In the genomic region with DNA sequence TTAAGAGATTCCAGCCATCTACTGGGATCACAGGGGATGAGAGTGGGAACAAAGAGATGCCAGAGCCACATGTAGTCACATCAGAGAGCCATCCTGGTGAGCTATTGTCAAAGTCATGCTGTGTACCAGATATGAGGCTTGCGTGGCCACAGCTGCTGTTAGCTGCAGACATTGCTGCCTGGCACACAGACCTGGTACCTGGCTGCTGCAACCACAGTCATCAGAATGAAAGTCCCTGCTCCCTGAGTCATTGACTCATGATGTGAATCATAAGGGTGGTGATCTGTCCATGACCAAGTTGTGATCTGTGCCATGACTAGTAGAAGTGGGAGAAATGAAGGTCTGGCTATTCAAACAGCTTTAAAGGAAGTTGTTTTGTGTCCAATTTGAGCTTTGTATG, we compare ENCODE assay signal across 14 mouse cellular contexts.
"Had no signal": no experiment of that assay in that cellular context is flagged by ENCODE, and none has a peak within 500 bp of the region (broad histone marks: within the 10 kb centered on the region; RNA-seq: fewer than 3 reads in every experiment).

No protein-coding gene starts in this region.

- H3K36me3 ChIP-seq: liver, embryonic 15.5 days; midbrain, embryonic 13.5 days; neural tube, embryonic 12.5 days; stomach, embryonic 15.5 days had no signal

- H3K9ac ChIP-seq: liver, embryonic 15.5 days; midbrain, embryonic 13.5 days; neural tube, embryonic 12.5 days; stomach, embryonic 15.5 days had no signal

- DNase-seq: kidney, postnatal 36 days; layer of hippocampus, adult 9-11 months; layer of hippocampus, postnatal 36 days; left cerebral cortex, postnatal 4 days; lung, adult 2 months; lung, postnatal 36 days; retina, postnatal 1 day; right cerebral cortex, postnatal 4 days; thymus, postnatal 36 days had no signal

- H3K27ac ChIP-seq: kidney, postnatal 0 days; liver, embryonic 15.5 days; midbrain, embryonic 13.5 days; neural tube, embryonic 12.5 days; stomach, embryonic 15.5 days had no signal

- H3K9me3 ChIP-seq: liver, embryonic 15.5 days; midbrain, embryonic 13.5 days; neural tube, embryonic 12.5 days; stomach, embryonic 15.5 days had no signal

- H3K27me3 ChIP-seq: liver, embryonic 15.5 days; midbrain, embryonic 13.5 days; neural tube, embryonic 12.5 days; stomach, embryonic 15.5 days had no signal

- H3K4me3 ChIP-seq: liver, embryonic 15.5 days; midbrain, embryonic 13.5 days; neural tube, embryonic 12.5 days; stomach, embryonic 15.5 days had no signal

- H3K4me1 ChIP-seq: liver, embryonic 15.5 days; neural tube, embryonic 12.5 days; stomach, embryonic 15.5 days had no signal
